ENCODE assay signal across 7 mouse cellular contexts in the genomic region with DNA sequence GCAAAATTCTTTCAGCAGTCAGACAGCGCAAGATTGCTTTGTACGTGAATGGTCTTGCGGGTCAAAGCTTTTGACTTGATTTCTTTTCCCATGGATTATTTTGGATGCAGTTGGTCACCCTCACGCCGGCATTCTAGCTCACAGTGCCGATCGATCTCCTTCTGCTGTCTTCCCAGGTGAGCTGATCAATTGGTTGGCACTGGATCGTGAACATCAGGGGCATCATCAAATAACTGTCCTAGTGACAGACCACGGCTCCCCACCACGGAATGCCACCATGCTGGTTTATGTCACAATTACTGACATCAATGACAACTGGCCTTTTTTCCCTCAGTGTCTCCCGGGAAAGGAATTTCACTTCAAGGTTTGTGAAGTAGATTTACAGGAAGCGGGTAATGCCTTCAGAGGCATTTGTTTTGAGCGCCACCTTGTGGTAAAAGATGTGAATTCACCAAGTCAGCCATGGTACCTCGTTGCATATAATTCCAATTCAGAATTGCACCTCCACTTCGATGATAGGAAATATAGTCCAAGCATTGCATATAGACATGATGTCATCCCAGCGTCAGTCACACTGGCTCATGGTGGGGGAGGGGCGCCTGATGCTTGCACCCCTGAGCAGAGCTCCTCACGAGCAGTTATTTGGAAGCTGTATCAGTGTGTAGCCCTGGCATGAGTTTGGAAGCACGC.
DNase-seq lines count a peak whose midpoint lies in the region; ATAC-seq and TF ChIP-seq lines count a peak whose summit lies in the region.

No protein-coding gene starts in this region.

- H3K9ac ChIP-seq in hindbrain, postnatal 0 days (replicated peaks; ENCODE audit: low read length), result no peak overlapping the region

- H3K27me3 ChIP-seq in hindbrain, postnatal 0 days (ENCODE audit: insufficient read depth, low read length), result no peaks in the 10 kb centered on the region

- intact Hi-C loops in gastrocnemius, adult 2 months (cut with DNase I), result loop anchor here (1.0 to 2.0 kb wide), 2 partner anchors 164 to 275 kb away; no protein-coding TSS in a partner anchor

- H3K36me3 ChIP-seq in hindbrain, postnatal 0 days (ENCODE audit: insufficient read depth, low read length), result no peaks in the 10 kb centered on the region

- peak overlapping the region; percentile 24 for H3K4me3 ChIP-seq in gastrocnemius, adult 2 months
- peak overlapping the region; percentile 20 for H3K4me3 ChIP-seq in hindbrain, postnatal 0 days (ENCODE audit: low read length)

- H3K4me1 ChIP-seq in hindbrain, postnatal 0 days (ENCODE audit: insufficient read depth, low read length), result no peaks in the 10 kb centered on the region

- H3K27ac ChIP-seq in gastrocnemius, adult 2 months, result no peak overlapping the region
- H3K27ac ChIP-seq in hindbrain, postnatal 0 days, result no peak overlapping the region

- ATAC-seq in hindbrain, postnatal 0 days, result peak; percentile 84
- ATAC-seq in megakaryocyte, adult 5-6 weeks (ENCODE audit: poor library complexity, severe bottlenecking), result peak; percentile 57

- DNase-seq in adrenal gland, adult 18-20 months (ENCODE audit: low spot score in 2 of 2), result peak; percentile 31 to 54
- DNase-seq in cerebellum, postnatal 14 days, result peak; percentile 83 to 85
- peak; percentile 46 for DNase-seq in gastrocnemius, adult 2 months
- DNase-seq in hindbrain, postnatal 0 days (ENCODE audit: low spot score), result peak; percentile 93
- peak; percentile 60 for DNase-seq in left cerebral cortex, adult 11 months (ENCODE audit: low spot score)
- peak; percentile 62 for DNase-seq in right cerebral cortex, postnatal 14 days

- WGBS in hindbrain, postnatal 0 days, result 27% methylated on average over 19 of the region's 19 CpGs

- peak overlapping the region; percentile 54 for H3K4me2 ChIP-seq in hindbrain, postnatal 0 days (ENCODE audit: low read depth, low read length)

- TF ChIP-seq CTCF in gastrocnemius, adult 2 months (IDR thresholded peaks at IDR 0.05), result peak; percentile 80
- TF ChIP-seq CTCF in hindbrain, postnatal 0 days (IDR thresholded peaks at IDR 0.05; ENCODE audit: low read depth), result peak; percentile 89

- no peaks in the 10 kb centered on the region for H3K9me3 ChIP-seq in hindbrain, postnatal 0 days (ENCODE audit: low read length)

Comparison
In these comparisons a context has a peak if more than half of its experiments do, and no peak if none do; other contexts are left out.
1. DNase-seq: peak in every context shown above with its lines; median percentile 93 in hindbrain, postnatal 0 days; 84 in cerebellum, postnatal 14 days; 62 in right cerebral cortex, postnatal 14 days; 60 in left cerebral cortex, adult 11 months; 46 in gastrocnemius, adult 2 months; 42 in adrenal gland, adult 18-20 months.